Mouse (Mus musculus) olfactory bulb, adult 2 months (tissue): Measurements from ENCODE around the gene H2-Q7. TPM values are rescaled to one million over a fixed set of nuclear protein-coding genes. Genes with fewer than 3 reads are reported as not detected.
"Not testable (repeated sequence)": the region's sequence is repeated elsewhere in the genome, so short reads cannot be mapped to it uniquely, and the experiment has no call there.

Source experiments
- H3K27ac ChIP-seq: fragments of 200-500 bp; 2 replicates; pipeline ENCODE4 v1.5.1; 2012; ENCODE audit warnings: low read depth, low read length; ENCODE audit not compliant: insufficient read depth
- H3K4me1 ChIP-seq: fragments of 200-500 bp; 2 replicates; pipeline ENCODE4 v1.6.1; 2012; ENCODE audit warnings: low read length; ENCODE audit not compliant: control insufficient read depth, insufficient read depth
- H3K4me3 ChIP-seq: fragments of 200-500 bp; 2 replicates; pipeline ENCODE4 v1.5.1; 2012; ENCODE audit warnings: mild to moderate bottlenecking, low read depth, low read length, moderate library complexity; ENCODE audit not compliant: insufficient read depth
- CTCF ChIP-seq: fragments of 200-500 bp; IDR thresholded peaks from 2 replicates; pipeline ENCODE4 v1.5.1; 2012; ENCODE audit warnings: low read depth, mild to moderate bottlenecking, low read length, moderate library complexity; ENCODE audit not compliant: insufficient read depth
- WGBS: fragments of 180-500 bp; shearing (Covaris S2); methylation state at CpG from one replicate; pipeline ENCODE4 v1.1.7; 2018; 5-methylcytosine and 5-hydroxymethylcytosine counted together
- polyA plus RNA-seq: library from polyadenylated mRNA; stranded (reverse); fragments of >200 nt; gene quantifications from 2 replicates; pipeline ENCODE4 v1.2.4, GENCODE M21; 2012; ENCODE audit warnings: low replicate concordance; ENCODE audit not compliant: missing spikeins, insufficient read depth, insufficient read length

H2-Q7 gene
- polyA plus RNA-seq, 1 experiment = not detected

GRCm38 (mm10) chr17:35424106-35424505 is 14.8 kb upstream of the H2-Q7 start:
- not testable (repeated sequence) for H3K4me1 ChIP-seq, H3K27ac ChIP-seq, H3K4me3 ChIP-seq
- WGBS = 97% methylated on average over 3 of the region's 3 CpGs

DNA sequence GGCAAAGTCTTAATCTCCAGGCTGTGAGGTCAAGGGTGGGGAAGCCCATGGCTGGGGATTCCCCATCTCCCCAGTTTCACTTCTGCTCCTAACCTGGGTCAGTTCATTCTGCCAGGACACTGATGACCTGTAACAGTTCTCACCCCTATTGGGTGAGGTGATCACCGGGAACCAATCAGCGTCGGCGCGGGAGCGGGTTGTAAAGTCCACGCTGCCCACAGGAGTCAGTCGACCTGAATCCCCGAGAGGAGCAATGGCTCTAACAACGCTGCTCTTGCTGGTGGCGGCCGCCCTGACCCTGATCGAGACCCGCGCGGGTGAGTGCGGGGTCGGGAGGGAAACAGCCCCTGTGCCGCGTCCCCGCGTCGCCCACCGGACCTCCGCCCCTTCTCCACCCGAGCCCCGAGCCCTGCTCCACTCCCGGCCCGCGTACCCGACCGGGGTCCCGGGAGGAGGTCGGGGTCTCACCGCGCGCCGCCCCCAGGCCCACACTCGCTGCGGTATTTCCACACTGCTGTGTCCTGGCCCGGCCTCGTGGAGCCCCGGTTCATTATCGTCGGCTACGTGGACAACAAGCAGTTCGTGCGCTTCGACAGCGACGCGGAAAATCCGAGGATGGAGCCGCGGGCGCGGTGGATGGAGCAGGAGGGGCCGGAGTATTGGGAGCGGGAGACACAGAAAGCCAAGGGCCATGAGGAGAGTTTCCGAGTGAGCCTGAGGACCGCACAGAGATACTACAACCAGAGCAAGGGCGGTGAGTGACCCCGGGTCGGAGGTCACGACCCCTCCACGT is 14.1 kb upstream of the H2-Q7 start, which contains the start of gene H2-Q6:
TSS of gene H2-Q6 (plus strand) at position 227 of the 793 bp plus-strand sequence.
- WGBS = 2% methylated on average over 57 of the region's 66 CpGs
- H3K4me1 ChIP-seq, H3K27ac ChIP-seq: not testable (repeated sequence)
- H3K4me3 ChIP-seq = peak within 1 kb of the TSS; percentile 35

- not testable (repeated sequence) for H3K27ac ChIP-seq, H3K4me1 ChIP-seq, H3K4me3 ChIP-seq
- 27% methylated on average over 28 of the region's 28 CpGs for WGBS
These were observed 13.5 kb upstream of the H2-Q7 start for GRCm38 (mm10) chr17:35425474-35425873.

GRCm38 (mm10) chr17:35428883-35429282 is 10.1 kb upstream of the H2-Q7 start:
- not testable (repeated sequence) for H3K4me1 ChIP-seq, H3K27ac ChIP-seq, H3K4me3 ChIP-seq
- 90% methylated on average over 6 of the region's 6 CpGs for WGBS

GRCm38 (mm10) chr17:35430671-35431070 is 8.3 kb upstream of the H2-Q7 start:
- H3K4me3 ChIP-seq, H3K27ac ChIP-seq, H3K4me1 ChIP-seq: not testable (repeated sequence)
- 90% methylated on average over 6 of the region's 6 CpGs for WGBS

- H3K4me1 ChIP-seq, H3K4me3 ChIP-seq, H3K27ac ChIP-seq: not testable (repeated sequence)
- 83% methylated on average over 3 of the region's 3 CpGs for WGBS
These were observed 6.8 kb upstream of the H2-Q7 start for GRCm38 (mm10) chr17:35432167-35432566.

- H3K4me1 ChIP-seq, H3K27ac ChIP-seq, H3K4me3 ChIP-seq: not testable (repeated sequence)
- peak; percentile 33; the same call in 1 of the 2 replicates for TF ChIP-seq CTCF
- 12% methylated on average over 8 of the region's 8 CpGs for WGBS
These were observed 4.1 kb upstream of the H2-Q7 start for GRCm38 (mm10) chr17:35434836-35435235.

DNA sequence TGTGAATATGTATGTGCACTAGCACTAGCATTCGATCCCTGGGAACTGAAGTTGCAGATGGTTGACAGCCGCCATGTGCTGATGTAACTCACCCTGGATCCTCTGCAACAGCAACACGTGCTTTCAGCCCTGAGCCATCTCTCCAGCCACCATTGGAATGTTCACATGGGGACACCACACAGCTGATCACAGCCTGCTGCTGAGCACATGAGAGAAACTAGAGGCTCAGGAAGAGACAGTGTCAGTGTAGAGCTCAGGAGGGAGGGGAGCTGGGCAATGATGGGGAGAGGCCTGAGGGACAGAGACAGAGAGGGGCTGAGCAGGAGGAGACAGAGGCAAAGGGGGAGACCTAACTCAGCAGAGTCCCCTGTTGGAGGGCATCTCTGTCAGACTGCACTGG is 3.4 kb upstream of the H2-Q7 start:
- not testable (repeated sequence) for H3K4me1 ChIP-seq, H3K4me3 ChIP-seq, H3K27ac ChIP-seq
- 85% methylated on average over 3 of the region's 3 CpGs for WGBS

DNA sequence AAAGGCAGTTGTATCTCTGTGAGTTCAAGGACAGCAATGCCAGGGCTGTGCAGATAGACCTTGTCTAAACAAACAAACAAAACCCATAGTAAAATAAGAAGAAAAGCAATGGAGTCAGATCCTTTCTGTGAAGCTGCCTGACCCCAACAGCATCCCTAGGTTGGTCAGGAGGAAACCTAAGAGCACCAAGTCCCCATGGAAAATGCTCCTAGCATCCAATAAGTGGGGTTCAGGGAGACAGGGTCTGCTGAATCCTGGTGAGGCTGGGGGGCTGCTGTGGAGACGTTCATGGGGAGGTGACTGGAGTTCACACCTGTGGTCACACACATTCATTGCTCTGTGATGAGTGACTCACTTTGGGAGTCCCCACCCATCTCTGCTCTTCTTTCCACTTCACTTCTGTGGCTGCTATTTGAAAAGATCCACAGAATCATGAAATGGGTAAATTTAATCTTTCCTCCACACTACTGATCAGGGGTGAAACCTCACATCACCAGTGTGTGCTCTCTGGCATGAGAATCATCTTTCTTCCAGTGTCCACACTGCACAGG is 1.5 kb upstream of the H2-Q7 start:
- H3K4me3 ChIP-seq, H3K27ac ChIP-seq, H3K4me1 ChIP-seq: not testable (repeated sequence)
- 90% methylated on average over 1 of the region's 1 CpGs for WGBS

- not testable (repeated sequence) for H3K27ac ChIP-seq, H3K4me3 ChIP-seq, H3K4me1 ChIP-seq
- 90% methylated on average over 3 of the region's 3 CpGs for WGBS
These were observed 560 bp upstream of the H2-Q7 start for GRCm38 (mm10) chr17:35438395-35438794.

DNA sequence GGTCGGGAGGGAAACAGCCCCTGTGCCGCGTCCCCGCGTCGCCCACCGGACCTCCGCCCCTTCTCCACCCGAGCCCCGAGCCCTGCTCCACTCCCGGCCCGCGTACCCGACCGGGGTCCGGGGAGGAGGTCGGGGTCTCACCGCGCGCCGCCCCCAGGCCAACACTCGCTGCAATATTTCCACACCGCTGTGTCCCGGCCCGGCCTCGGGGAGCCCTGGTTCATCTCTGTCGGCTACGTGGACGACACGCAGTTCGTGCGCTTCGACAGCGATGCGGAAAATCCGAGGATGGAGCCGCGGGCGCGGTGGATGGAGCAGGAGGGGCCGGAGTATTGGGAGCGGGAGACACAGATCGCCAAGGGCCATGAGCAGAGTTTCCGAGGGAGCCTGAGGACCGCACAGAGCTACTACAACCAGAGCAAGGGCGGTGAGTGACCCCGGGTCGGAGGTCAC is 366 bp downstream of the H2-Q7 start:
- 2% methylated on average over 48 of the region's 48 CpGs for WGBS
- H3K4me1 ChIP-seq, H3K27ac ChIP-seq: not testable (repeated sequence)
- H3K4me3 ChIP-seq = peak overlapping the region; percentile 57

DNA sequence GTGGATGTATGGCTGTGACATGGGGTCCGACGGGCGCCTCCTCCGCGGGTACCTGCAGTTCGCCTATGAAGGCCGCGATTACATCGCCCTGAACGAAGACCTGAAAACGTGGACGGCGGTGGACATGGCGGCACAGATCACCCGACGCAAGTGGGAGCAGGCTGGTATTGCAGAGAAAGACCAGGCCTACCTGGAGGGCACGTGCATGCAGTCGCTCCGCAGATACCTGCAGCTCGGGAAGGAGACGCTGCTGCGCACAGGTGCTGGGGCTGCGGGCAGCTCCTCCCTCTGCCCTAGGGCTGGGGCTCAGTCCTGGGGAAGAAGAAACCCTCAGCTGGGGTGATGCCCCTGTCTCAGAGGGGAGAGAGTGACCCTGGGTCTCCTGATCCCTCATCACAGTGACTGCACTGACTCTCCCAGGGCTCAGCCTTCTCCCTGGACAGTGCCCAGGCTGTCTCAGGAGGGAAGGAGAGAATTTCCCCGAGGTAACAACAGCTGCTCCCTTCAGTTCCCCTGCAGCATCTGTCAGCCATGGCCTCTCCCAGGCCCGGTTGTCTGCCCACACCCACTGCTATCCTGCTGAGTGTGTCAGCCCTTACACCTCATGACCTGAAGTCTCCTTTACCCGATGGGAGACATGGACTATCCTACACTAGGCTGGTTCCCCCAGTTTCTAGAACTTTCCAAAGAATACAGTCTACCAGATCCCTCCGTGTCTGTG is 1.1 kb downstream of the H2-Q7 start:
- H3K4me3 ChIP-seq, H3K4me1 ChIP-seq, H3K27ac ChIP-seq: not testable (repeated sequence)
- 60% methylated on average over 27 of the region's 27 CpGs for WGBS

- not testable (repeated sequence) for H3K4me3 ChIP-seq, H3K4me1 ChIP-seq, H3K27ac ChIP-seq
- WGBS = 89% methylated on average over 2 of the region's 2 CpGs
These were observed 3.4 kb downstream of the H2-Q7 start for GRCm38 (mm10) chr17:35442376-35442775.

DNA sequence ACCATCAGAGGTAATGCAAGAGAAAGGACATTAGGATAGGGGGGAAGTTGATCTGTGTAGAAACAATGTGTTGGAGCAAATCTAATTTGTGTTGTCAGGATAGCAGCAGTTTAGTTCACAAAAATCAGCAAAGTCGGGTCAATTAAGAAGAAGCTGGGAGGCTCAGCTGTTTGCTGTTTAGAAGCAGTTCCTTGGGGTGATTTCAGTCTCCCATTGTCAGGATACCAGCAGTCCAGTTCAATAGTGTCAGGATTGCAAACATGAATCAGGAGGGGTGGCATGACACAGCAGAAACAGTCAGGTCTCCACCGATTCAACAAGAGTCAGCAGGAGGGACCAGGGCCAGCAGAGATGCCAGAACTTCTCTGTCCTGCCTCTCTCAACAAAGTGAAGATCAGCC is 5.6 kb downstream of the H2-Q7 start:
- not testable (repeated sequence) for H3K4me3 ChIP-seq, H3K27ac ChIP-seq, H3K4me1 ChIP-seq
- WGBS = 81% methylated on average over 2 of the region's 2 CpGs
